Mouse (Mus musculus) ES-E14 (cell line): ENCODE measurements around the gene Dlx3. TPM values are rescaled to one million over a fixed set of nuclear protein-coding genes. Genes with fewer than 3 reads are reported as not detected.

Experiments used
- DNase-seq: peaks from one replicate; pipeline ENCODE4 v3.0.0-alpha.2; 2013; ENCODE audit warnings: low read depth, low spot score
- H3K27ac ChIP-seq: 2 replicates; pipeline ENCODE4 v1.5.1; 2012; ENCODE audit warnings: low read depth, mild to moderate bottlenecking, low read length, moderate library complexity, mixed read lengths; ENCODE audit not compliant: poor library complexity, insufficient read depth, severe bottlenecking
- H3K36me3 ChIP-seq: 2 replicates; pipeline ENCODE4 v1.6.1; 2012; ENCODE audit warnings: mild to moderate bottlenecking, low read length, moderate library complexity, mixed read lengths; ENCODE audit not compliant: control insufficient read depth, poor library complexity, insufficient read depth, severe bottlenecking
- H3K4me1 ChIP-seq, 2 experiments: fragments of 150-350 bp in 1 of 2; sonication (generic) in 1 of 2; 2 replicates each; pipeline ENCODE4 v1.6.1; 2012; ENCODE audit warnings: low read length in 2 of 2, mild to moderate bottlenecking in 1 of 2, mixed read lengths in 1 of 2; ENCODE audit not compliant: control insufficient read depth in 2 of 2, insufficient read depth in 2 of 2, poor library complexity in 1 of 2
- H3K4me3 ChIP-seq, 2 experiments: fragments of 150-350 bp in 1 of 2; sonication (generic) in 1 of 2; 2 replicates each; pipeline ENCODE4 v1.5.1; 2012; ENCODE audit warnings: low read length in 2 of 2, low read depth in 1 of 2, mild to moderate bottlenecking in 1 of 2, mixed read lengths in 1 of 2; ENCODE audit not compliant: insufficient read depth in 1 of 2, poor library complexity in 1 of 2, severe bottlenecking in 1 of 2
- H3K9ac ChIP-seq: 2 replicates; pipeline ENCODE4 v1.6.1; 2012; ENCODE audit warnings: low read depth, mild to moderate bottlenecking, low read length, mixed read lengths; ENCODE audit not compliant: poor library complexity, insufficient read depth, severe bottlenecking
- H3K9me3 ChIP-seq: fragments of 150-350 bp; sonication (generic); 2 replicates; pipeline ENCODE4 v1.6.1; 2012; ENCODE audit warnings: low read depth, mild to moderate bottlenecking, low read length; ENCODE audit not compliant: control insufficient read depth, insufficient read depth
- CHD2 ChIP-seq: IDR thresholded peaks from 2 replicates; pipeline ENCODE4 v1.6.1; 2014; ENCODE audit warnings: mild to moderate bottlenecking, low read depth, low read length, inconsistent platforms
- HCFC1 ChIP-seq: IDR thresholded peaks from 2 replicates; pipeline ENCODE4 v1.6.1; 2012; ENCODE audit warnings: low read length, inconsistent platforms, borderline replicate concordance; ENCODE audit not compliant: insufficient read depth
- MAFK ChIP-seq: IDR thresholded peaks from 2 replicates; pipeline ENCODE4 v1.6.1; 2014; ENCODE audit warnings: mild to moderate bottlenecking, low read depth, low read length, inconsistent platforms; ENCODE audit not compliant: insufficient read depth
- ZC3H11A ChIP-seq: IDR thresholded peaks from 2 replicates; pipeline ENCODE4 v1.6.1; 2012; ENCODE audit warnings: low read depth, mild to moderate bottlenecking, inconsistent platforms, low read length, borderline replicate concordance
- ZNF384 ChIP-seq: IDR thresholded peaks from 2 replicates; pipeline ENCODE4 v1.6.1; 2012; ENCODE audit warnings: low read depth, low read length, inconsistent platforms
- in situ Hi-C, 2 experiments: fragments of 600-800 bp; cut with MboI; formaldehyde crosslinking; loops; one replicate each; pipeline ENCODE4 v1.15.1; 2025; ENCODE audit warnings: low sequenced_read_pairs in 2 of 2, inconsistent platforms in 1 of 2; ENCODE audit not compliant: unreplicated experiment in 2 of 2
- total RNA-seq: library from RNA; depleted of rRNA; stranded (reverse); fragments of 300-350 nt; gene quantifications from 2 replicates; pipeline ENCODE4 v1.2.3, GENCODE M21; 2012

The Dlx3 gene
- total RNA-seq, 1 experiment, result 0.54 TPM

DNA sequence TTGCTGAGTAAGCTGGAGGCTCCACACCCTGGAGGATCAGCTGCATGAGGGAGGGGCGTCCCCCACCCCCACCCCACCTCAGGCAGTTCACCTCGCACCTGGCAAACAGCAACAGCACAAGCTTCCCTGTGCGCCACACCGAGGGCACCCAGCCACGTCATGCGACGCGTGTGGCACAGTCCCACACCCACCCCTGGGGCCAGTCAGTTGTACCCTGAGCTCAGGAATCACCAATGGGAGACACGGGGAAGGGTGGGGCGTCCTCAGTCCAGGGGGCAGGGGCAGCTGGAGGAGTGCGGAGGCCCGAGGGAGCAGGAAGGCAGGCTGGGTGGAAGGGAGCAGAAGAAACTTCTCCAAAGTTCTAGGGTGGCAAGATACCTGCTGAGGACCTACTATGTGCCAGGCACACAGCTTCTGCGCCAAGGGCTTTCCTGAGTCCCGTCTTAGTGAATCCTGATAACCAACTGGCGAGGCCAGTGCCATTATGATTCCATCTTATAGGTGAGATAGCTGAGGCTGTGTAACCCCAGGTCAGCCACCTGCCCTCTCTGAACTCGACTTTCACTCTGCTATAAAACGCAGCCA, 10.8 kb downstream of the Dlx3 start:
- Histone ChIP-seq H3K4me1 (peaks cover 3 to 21% of the 10 kb centered on the region in 2 experiments; a peak in 2 of 4 replicates), H3K9me3 (no peaks in the 10 kb centered on the region), H3K4me3 (no peak overlapping the region), H3K36me3 (no peaks in the 10 kb centered on the region), H3K27ac (no peak overlapping the region), H3K9ac (no peak overlapping the region)
- no peak for DNase-seq
- in situ Hi-C loops, result loop anchor here in 1 of 2 experiments (10.0 kb wide), 1 partner anchor 104 kb away; no protein-coding TSS in a partner anchor
- no peak for TF ChIP-seq ZNF384
- no peak for TF ChIP-seq ZC3H11A
- no peak for TF ChIP-seq HCFC1
- TF ChIP-seq MAFK, result no peak
- TF ChIP-seq CHD2, result no peak

GRCm38 (mm10) chr11:95133321-95133720, 13.4 kb downstream of the Dlx3 start:
- peaks cover 0 to 10% of the 10 kb centered on the region in 2 experiments; a peak in 2 of 4 replicates for H3K4me1 ChIP-seq
- no peak overlapping the region for H3K9ac ChIP-seq
- in situ Hi-C loops, result loop anchor here in 1 of 2 experiments (10.0 kb wide), 1 partner anchor 101 kb away; no protein-coding TSS in a partner anchor

DNA sequence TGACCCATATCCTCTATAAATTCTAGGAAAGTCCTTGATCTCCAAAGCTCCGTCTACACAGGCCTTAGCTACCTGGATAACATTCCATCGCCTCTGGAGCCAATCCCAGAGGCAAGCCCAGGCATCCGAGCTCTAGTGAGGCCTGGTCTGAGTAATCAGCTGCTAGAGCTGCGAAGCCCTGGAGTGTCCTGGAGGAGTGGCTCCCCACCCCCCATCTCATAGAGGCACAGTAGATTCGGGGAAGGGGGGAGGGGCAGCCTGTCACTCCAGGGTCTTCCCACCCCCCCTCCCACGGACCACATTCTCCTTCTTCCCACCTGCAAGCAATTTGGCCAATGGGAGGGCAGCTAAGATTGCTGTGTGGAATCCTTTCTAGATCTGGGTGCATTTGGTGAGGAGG, 17.4 kb downstream of the Dlx3 start:
- no peak overlapping the region for H3K27ac ChIP-seq
- no peak overlapping the region for H3K9ac ChIP-seq
- in situ Hi-C loops, result loop anchor here in 1 of 2 experiments (10.0 kb wide), 1 partner anchor 98 kb away; no protein-coding TSS in a partner anchor
- H3K9me3 ChIP-seq, result no peaks in the 10 kb centered on the region
- no peak for DNase-seq
- no peak overlapping the region for H3K4me3 ChIP-seq
- peaks cover 0 to 7% of the 10 kb centered on the region in 2 experiments; a peak in 2 of 4 replicates for H3K4me1 ChIP-seq
- H3K36me3 ChIP-seq, result no peaks in the 10 kb centered on the region
- no peak for TF ChIP-seq CHD2
- no peak for TF ChIP-seq HCFC1
- TF ChIP-seq ZNF384, result no peak
- TF ChIP-seq MAFK, result no peak
- TF ChIP-seq ZC3H11A, result no peak

More at GRCm38 (mm10) chr11:95133321-95133720, 13.4 kb downstream of the Dlx3 start:
- Histone ChIP-seq H3K27ac (no peak overlapping the region), H3K9me3 (no peaks in the 10 kb centered on the region), H3K4me3 (no peak overlapping the region), H3K36me3 (no peaks in the 10 kb centered on the region)
- DNase-seq, result no peak
- TF ChIP-seq CHD2 (no peak), ZNF384 (no peak), ZC3H11A (no peak), MAFK (no peak), HCFC1 (no peak)

- peaks cover 0 to 5% of the 10 kb centered on the region in 2 experiments; a peak in 1 of 4 replicates for H3K4me1 ChIP-seq
- H3K4me3 ChIP-seq, result no peak overlapping the region
- H3K9me3 ChIP-seq, result no peaks in the 10 kb centered on the region
- no peak for DNase-seq
- no peak overlapping the region for H3K9ac ChIP-seq
- TF ChIP-seq ZNF384, result no peak
- no peak for TF ChIP-seq MAFK
- TF ChIP-seq CHD2, result no peak
- TF ChIP-seq HCFC1, result no peak
- TF ChIP-seq ZC3H11A, result no peak
- in situ Hi-C loops, result loop anchor here in 1 of 2 experiments (10.0 kb wide), 1 partner anchor 95 kb away; no protein-coding TSS in a partner anchor
- no peaks in the 10 kb centered on the region for H3K36me3 ChIP-seq
- no peak overlapping the region for H3K27ac ChIP-seq
These were observed 20.0 kb downstream of the Dlx3 start for GRCm38 (mm10) chr11:95139871-95140270.

- no peaks in the 10 kb centered on the region for H3K36me3 ChIP-seq
- H3K9ac ChIP-seq, result no peak overlapping the region
- no peak overlapping the region for H3K27ac ChIP-seq
- no peak overlapping the region for H3K4me3 ChIP-seq
- DNase-seq, result no peak
- H3K4me1 ChIP-seq, result peaks cover 0 to 7% of the 10 kb centered on the region in 2 experiments; a peak in 2 of 4 replicates
- TF ChIP-seq HCFC1 (no peak), MAFK (no peak), CHD2 (no peak), ZNF384 (no peak), ZC3H11A (no peak)
- no peaks in the 10 kb centered on the region for H3K9me3 ChIP-seq
- in situ Hi-C loops, result no loop called here
These were observed 22.3 kb downstream of the Dlx3 start for GRCm38 (mm10) chr11:95142258-95142657.
